Mouse (Mus musculus): ENCODE data around the gene Larp4b.

DNA sequence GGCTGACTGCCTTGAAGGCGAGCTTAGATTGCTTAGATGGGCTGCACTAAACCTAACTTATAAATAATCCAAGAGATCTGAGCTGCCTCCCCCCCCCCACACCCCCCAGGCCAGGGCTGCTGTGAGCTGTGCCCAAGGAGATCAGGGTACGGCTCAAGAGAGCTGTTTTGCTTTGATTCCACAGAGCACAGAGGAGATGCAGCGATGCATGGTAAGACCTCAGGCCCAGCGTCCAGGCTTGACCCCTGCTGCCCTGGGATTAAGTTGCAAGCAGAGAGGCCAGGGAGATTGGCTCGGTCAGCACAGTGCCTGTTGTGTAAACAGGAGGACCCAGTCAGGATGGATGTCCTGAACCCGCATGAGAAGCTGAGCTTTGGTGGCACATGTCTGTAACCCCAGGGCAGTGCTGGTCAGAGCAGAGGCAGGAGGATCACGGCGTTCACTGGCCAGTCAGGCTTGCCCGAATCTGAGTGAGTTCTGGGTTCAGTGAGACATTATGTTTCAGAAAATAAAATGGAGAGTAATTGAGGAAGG lies 99.2 kb downstream of the Larp4b start:
- TF ChIP-seq CTCF (conservative IDR thresholded peaks at IDR 0.05; ENCODE audit: insufficient read depth, insufficient read length, low read depth, low read length), result no peak
- TF ChIP-seq POLR2A (IDR thresholded peaks at IDR 0.05; ENCODE audit: low read depth, low read length), result no peak

Data from kidney, adult 2 months (tissue).